Mouse (Mus musculus) MEL-GATA-1-ER (cell line): Measurements from ENCODE around the gene Tmem259.

ENCODE experiments used
- DNase-seq: peaks from one replicate; pipeline ENCODE4 v3.0.0-alpha.2; 2012; ENCODE audit warnings: low read depth; ENCODE audit errors: extremely low read depth

The Tmem259 gene

DNA sequence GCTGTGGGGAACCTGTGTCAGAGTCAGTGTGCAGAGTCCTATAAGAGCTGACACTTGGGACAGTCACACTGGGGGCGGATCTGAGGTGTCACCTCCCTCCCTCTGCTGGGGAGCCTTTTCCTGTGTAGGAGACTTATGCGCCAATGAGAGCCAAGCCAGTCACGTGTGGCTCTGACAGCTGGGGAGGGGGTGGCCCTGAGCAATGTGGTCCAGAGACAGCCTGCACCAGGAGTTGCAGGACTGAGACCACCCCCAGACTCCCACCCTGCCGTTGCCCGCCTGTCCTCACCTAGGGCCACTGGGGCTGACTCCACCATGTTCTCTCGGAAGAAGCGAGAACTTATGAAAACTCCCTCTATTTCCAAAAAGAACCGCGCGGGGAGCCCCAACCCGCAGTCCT is 32.4 kb upstream of the Tmem259 start, which contains the start of gene Arhgap45:
TSS of gene Arhgap45 (plus strand) at position 143 of the 400 bp plus-strand sequence.
- peak; percentile 84 for DNase-seq

DNA sequence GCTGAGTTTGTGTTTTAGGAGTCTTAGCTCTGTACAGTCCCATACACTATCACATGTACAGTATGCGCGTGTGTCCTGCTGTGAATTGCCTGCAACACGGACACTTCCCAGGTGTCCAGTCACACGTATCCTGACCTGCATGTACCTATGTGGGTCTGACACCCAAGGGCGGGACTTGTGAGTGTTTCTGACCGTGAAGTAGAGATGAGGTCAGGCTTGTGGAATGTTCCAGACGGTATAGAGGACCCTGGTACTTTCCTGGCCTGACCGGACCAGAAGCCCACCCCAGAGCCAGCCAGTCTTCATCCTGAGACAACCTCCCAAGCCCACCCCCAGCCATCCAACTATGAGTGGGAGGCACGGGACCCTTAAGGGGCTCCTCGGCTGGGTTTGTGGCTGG is 31.5 kb upstream of the Tmem259 start:
- DNase-seq: no peak

DNA sequence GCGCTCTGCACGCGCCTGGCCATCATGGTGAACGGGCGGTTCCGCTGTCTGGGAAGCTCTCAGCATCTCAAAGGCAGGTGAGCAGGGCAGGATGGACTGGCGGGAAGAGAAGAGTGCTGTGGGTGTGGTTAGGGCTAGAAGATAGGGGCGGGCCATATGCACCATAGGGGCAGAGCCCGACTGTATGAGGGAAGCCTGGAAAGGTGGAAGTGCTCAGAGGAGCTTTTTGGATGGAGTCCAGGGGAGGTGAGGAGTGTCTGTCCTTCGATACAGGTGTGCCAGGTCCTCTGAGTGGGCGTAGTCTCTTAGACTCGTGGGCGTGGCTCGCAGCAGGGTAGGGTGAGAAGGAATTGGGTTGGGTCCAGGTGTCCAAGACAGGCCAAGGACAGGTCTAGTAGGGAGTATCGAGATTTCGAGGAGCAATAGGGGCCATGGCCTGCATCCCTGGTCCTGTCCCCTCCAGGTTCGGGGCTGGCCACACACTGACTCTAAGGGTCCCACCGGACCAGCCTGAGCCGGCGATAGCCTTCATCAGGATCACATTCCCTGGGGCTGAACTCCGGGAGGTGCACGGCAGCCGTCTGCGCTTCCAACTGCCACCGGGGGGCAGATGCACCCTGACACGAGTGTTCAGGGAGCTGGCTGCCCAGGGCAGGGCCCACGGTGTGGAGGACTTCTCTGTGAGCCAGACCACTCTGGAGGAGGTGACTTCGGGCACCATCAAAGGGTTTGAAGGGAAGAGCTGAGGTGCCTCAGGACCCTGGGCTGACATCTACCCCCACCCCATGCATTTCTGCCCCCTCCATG is 30.6 kb upstream of the Tmem259 start:
- no peak for DNase-seq

- no peak for DNase-seq
These were observed 29.5 kb upstream of the Tmem259 start for GRCm38 (mm10) chr10:80013609-80014008.

GRCm38 (mm10) chr10:80011740-80012139 is 27.6 kb upstream of the Tmem259 start:
- no peak for DNase-seq

- no peak for DNase-seq
These were observed 20.1 kb upstream of the Tmem259 start for GRCm38 (mm10) chr10:80004233-80004705.

DNA sequence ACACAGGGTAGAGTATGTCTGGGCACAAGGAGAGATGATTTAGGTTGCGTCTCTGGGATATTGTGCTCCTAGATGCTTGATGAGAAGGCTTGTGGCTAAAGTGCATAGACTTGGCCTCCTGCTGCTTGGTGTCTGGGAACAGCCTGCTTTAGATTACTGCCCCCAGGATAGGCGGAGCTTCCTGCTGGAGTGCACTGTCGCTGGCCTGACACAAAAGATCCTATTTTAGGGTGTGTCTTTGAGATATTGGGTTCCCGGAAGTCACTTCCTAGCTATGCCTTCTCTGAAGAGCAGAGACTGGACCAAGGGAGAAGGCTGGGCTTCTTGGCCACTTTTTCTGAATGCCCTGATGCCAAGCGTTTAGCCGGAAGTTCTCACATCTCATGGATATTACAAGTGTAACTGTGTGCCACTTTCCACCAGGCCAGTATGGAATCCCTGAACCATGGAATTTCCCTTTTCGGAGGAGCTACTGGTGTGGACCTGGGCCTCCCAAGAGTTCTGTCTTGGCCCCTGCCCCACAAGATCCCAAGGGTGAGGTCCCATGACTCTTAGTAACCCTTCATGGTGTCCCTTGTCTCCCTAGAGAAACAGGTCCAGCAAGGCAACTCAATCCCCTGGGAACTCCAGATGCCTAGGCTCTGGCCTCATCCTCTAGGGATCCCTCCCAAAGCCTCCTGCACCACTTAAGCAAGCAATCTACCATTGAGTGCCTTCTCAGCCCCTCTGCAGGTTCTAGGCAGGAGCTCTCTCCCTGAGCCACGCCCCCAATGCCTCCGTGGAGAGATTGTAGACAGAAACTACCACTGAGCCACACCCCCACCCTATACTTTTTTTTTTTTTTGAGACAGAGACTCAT is 19.5 kb upstream of the Tmem259 start:
- DNase-seq: peak; percentile 78

DNA sequence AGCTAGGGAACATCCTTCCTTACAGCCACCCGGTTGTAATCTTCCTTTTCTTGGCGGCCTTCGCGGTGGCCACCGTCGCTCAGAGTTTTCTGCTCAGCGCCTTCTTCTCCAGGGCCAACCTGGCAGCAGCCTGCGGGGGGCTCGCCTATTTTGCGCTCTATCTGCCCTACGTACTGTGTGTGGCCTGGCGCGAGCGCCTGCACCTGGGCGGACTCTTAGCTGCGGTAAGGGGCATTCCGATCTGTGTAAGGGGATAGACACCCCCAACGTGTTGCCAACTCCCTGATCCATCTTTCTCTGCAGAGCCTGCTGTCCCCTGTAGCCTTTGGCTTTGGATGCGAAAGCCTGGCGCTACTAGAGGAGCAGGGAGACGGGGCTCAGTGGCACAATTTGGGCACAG is 18.7 kb upstream of the Tmem259 start:
- DNase-seq: no peak

DNA sequence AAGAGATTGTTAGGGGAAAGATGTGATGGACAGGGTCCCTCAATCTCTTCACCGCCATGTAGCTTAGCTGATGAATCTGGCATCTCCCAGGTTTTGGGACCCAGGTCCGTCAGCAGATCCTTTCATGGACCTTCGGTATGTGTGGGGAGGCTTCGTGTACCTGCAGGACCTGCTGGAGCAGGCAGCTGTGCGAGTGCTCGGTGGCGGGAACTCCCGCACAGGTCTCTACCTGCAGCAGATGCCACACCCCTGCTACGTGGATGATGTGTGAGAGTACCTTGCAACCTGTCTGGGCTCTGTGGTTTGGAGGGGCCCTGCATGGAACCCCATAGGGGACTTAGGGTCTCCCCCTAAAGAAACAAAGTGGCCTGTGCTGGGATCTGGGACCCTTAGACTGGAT is 17.8 kb upstream of the Tmem259 start:
- no peak for DNase-seq

GRCm38 (mm10) chr10:79997819-79998218 is 13.7 kb upstream of the Tmem259 start:
- no peak for DNase-seq

DNA sequence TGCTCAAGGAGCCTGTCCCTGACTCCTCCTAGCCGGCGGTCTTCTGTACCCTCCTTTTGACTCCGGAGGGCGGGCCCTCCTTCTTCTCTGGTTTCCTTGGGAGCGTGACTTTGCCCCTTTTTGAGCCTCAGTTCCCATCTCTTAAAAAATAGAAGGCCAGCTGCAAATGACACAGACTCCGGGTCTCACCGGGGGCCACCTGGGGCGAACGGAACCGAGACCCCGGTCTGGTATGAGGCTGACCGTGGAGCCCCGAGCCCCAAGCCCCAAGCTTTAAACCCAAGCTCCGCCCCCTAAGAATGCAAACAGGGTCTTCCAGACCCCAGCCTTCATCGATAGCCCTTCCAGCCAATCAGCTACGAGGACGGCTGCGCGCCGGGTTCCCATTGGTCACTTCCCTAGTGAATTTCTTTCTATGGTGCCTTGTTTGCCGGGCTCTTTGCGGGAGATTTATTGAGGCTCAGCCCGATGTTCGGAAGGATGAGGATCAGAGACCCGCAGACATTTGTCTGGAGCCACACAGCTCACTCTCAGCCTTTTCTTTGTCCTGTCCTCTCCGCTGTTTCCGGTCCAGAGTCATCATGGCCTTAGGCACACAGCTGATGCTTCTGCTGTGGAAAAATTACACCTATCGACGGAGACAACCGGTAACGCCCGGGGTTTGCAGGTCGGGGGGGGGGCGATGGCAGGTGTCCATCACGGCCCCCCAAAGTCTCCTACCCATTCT is 13.1 kb upstream of the Tmem259 start:
- DNase-seq: peak; percentile 80

DNA sequence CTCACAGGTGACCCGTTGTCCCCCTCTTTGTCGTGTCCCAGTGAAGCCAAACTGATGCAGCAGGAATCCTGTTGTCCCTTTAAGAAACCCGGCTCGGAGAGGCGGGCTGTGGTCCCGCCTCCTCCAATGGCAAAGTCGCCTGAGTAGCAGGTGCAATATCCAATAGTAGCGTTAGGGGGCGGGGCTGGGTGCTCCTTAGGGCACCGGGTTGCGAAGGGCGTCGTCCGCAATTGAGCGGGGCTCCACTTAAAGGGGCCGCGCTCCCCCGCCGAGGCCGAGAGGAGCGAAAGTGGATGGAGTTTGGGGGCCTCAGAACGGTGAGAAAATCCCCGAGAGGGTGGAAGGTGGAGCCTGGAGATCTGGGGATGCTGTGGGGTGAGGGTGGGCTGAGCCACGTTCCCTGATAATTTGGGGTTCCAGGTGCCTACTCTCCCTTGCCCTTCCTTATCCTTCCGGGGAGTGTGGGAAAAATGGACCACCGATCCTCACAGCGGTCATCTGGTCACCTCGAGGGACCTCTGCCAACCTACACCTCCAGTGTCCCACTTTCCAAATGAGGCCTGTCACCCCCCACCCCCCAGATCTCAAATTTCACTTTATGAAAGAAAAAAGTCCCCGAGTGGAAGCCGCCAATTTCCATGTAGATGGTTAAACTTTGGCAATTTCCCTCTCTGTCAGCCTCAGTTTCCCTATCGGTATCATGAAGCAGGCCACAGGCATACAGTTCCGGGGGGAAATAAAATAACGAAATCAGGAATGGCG is 12.3 kb upstream of the Tmem259 start, which contains the start of gene Abca7:
TSS of gene Abca7 (plus strand) at position 223 of the 762 bp plus-strand sequence.
- DNase-seq: peak; percentile 86

GRCm38 (mm10) chr10:79995636-79996035 is 11.5 kb upstream of the Tmem259 start:
- no peak for DNase-seq

DNA sequence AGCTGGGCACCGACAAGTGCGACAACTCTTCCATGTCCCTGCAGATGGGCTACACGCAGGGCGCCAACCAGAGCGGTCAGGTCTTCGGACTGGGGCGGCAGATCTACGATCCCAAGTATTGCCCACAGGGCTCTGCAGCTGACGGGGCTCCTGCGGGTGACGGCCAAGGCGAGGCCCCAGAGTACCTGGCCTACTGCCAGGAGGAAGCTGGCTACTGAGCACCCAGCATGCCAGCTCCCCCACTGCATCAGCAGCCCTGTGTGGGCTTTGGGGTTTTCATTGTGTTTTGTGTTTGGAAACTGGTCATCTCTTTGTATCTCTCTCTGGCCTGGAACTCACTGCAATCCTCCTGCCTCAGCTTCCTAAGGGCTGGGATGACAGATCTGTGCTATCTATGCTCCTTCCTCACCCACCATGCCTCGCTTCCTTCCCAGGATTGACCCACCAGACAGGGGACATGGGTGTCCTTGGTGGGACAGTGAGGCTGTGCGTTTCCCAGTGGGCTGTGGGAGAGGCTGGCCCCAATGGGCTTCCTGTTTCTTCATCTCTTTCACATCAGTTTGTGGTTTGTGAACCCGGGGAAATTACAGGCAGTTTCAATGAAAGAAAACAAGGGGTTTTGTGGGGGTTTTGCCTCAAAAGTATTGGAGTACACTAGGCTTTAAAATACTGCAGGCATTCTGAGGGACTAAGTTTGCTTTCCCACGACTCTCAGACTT is 10.4 kb upstream of the Tmem259 start:
- no peak for DNase-seq

DNA sequence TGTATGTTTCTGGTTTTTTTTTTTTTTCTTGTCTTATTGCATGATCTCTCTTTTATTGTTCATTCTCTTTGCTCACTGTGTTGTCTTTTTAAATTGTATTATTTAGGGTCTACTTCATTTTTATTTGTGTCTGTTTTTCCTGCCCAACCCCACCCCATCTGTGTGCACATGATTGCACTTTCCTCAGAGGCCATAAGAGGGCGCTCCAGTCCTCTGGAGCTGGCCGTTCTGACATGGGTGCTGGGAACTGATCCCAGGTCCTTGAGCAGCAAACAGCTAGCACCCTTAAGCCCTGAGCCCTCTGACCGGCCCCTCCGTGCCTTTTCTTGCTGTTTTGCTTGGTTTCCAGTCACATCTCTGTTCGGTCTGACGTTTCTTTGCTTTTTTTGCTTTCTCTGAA is 7.4 kb upstream of the Tmem259 start:
- DNase-seq: no peak

DNA sequence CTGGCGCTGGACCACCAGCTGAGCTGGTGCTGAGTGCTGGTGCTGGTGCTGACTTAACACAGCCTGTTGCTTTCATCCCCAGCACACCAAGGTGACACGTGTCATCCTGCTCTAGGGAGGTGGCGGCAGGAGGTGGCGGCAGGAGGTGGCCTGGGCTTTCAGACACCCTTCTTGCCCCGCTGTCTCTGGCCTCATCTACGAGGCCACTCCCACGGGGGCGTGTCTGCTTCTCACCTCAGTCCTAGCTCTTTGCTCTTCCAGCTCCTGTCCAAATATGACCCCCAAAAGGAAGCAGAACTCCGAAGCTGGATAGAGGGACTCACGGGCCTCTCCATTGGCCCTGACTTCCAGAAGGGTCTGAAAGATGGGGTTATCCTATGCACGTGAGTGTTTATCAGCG is 7.0 kb upstream of the Tmem259 start:
- no peak for DNase-seq

DNA sequence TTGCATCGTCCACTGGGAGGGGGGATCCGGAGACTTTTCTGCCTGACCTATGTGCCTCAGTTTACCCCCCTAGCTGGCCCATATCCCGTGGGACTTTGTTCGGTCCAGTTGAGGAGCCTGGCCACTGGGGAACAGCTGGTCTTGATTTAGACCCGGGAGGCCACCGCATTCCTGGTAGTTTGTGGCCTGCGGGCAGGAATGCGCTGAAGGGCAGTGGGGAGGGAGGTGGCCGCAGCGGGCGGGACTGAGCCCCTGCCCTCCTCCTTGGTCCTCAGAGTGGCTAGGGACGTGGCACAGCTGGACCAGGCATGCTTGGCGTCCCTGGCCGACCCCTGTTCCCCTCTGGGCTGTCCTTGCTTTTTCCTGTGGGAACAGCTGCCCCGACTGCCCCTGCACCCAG is 5.7 kb upstream of the Tmem259 start:
- no peak for DNase-seq

DNA sequence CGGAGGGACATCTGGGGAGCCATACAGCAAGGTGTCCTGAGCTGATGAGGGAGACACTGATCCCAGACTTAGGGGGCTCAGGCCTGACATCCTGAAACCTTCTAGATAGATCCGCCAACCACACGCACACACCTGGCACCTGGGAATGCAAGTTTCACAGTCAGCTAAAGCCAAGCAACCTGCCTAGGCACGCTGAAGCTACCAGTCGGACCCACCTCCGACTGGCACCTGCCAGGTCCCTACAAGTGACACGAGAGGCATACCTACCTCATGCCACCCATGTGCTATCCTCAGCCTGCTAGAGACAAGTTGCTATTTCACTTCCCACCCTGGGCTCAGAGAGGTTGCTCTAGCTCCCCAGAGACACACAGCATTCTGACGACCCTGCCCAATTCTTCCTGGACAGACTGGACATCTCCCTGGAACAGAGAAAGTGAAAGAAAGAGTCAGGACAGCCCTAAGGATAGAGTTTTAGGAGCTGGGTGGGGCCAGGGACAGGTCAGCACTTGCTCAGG is 5.2 kb upstream of the Tmem259 start:
- DNase-seq: no peak

DNA sequence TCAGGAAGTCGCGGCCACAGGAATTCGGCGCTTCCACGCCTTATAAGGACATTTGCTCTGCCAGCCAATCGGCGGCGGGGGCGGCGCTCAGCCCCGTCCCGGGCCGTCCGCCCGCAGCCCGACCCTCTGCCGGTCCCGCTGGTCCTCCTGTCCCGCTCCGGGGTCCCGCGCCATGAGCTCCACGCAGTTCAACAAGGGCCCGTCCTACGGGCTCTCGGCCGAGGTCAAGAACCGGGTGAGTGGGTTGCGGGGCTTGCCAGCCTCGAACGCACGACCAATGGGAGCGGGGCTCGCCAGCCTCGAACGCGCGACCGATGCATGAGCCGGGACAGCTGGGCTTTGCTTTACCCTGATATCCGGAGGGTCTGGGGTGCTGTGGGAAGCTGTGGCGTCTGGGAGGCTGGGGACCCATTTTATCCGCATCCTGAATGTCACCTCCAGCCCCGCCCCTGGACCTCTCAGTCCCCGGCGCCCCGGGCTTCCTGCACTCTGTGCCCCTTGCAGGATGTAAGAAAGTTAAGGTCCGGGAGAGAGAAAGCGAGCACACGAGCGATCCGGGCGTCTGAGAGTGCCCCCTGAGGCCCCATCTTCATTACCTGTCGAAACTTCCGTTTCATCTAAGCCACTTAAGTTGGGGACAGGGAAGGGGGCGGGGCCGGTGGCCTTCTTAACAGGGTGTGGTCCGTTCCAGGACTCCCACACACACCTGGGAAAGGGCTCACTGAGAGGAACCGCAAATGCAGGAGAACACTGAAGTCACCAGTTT is 4.6 kb upstream of the Tmem259 start, which contains the start of gene Cnn2:
TSS of gene Cnn2 (plus strand) at position 79 of the 766 bp plus-strand sequence.
- DNase-seq: no peak
